Mouse (Mus musculus) embryo, embryonic 10.5 days (tissue): Measurements from ENCODE around the gene Wipi1.

ENCODE experiments used
- DNase-seq: peaks from one replicate; pipeline ENCODE4 v3.0.0-alpha.2; 2015; ENCODE audit warnings: low spot score

Gene Wipi1

DNA sequence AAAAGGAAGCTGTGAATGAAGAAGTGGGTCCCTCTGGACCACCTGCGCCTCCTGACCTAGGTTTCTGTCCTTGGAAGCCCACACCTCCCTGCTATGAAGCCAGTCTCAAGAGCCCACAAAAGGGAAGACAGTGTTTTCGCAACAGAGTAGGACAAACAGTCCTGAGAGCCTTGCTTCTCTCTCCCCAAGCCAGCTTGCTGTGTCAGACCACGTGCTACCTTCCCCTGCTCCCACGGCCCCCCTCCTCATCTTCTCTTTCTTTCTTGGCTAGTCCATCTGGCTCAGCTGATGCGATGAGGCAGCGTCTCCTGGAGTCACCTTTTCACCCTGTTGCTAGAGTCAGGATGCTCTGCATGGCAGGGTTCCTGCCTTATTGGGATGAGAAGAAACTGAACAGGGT is 72.5 kb downstream of the Wipi1 start:
- peak; percentile 34 for DNase-seq

DNA sequence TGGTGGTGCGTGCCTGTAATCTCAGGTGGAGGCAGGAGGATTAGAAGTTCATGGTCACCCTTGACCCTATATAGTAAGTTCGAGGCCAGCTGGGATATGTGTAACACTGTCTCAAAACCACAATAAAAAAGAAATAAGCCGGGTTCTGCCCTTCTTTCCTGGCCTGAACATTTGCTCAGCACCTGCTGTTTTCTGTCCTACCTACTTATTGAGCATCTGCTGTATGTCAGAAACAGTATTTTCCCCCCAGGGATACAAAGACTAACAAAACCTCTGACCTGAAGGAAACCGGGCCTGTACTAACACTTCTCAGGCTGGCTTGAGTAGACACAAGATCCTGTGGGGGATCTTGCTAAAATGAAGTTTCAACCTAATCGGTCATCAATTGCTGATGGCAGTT is 74.8 kb downstream of the Wipi1 start:
- DNase-seq, result no peak

- no peak for DNase-seq
These were observed 75.8 kb downstream of the Wipi1 start for GRCm38 (mm10) chr11:109535966-109536365.

DNA sequence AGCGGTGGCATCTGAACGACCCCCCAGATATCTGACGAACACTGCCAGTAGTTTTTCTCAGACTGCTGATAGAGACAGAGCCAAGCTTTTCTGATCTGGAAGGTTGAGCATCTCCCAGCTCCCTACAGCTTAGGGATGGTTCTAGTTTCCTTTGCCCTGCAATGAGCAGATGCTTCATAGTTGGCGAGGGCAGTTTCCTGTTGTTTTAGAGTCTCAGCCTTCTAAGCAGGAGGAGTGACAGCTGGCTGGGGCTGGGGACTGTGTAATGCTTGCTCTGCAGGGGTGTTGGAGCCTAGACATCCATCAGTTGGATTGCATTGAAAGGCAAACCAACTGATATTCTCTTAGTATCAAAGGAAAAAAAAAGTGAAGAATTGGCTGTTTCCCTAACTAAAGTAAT is 81.7 kb downstream of the Wipi1 start:
- no peak for DNase-seq

DNA sequence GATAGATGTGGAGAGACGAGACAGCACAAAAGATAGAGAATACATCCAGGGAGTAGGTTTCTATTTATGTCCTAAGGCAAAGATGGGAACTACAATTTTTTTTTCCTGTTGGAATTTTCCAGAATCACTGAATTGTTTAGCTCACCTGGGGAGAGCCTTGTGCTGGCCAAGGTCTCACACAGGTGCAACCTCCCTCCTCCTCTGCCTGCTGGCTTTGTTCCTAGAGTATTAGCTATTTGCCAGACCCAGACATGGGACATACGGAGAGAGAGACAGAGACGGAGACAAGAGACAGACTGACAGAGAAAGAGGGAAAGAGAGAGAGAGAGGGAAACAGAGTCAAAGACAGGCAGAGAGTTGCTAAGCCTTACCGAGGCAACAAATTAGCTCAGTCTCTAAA is 86.2 kb downstream of the Wipi1 start:
- DNase-seq, result no peak

GRCm38 (mm10) chr11:109524869-109525268 is 86.9 kb downstream of the Wipi1 start:
- no peak for DNase-seq
